Mouse (Mus musculus): ENCODE measurements around the gene Vmn1r202. TPM values are rescaled to one million over a fixed set of nuclear protein-coding genes. Genes with fewer than 3 reads are reported as not detected.
"Not testable (repeated sequence)": the region's sequence is repeated elsewhere in the genome, so short reads cannot be mapped to it uniquely, and the experiment has no call there.

Vmn1r202 gene
- total RNA-seq (2014; rRNA removed) (not detected in 2 replicates), polyA plus RNA-seq (2012; rRNA removed) (not detected in 2 replicates)

DNA sequence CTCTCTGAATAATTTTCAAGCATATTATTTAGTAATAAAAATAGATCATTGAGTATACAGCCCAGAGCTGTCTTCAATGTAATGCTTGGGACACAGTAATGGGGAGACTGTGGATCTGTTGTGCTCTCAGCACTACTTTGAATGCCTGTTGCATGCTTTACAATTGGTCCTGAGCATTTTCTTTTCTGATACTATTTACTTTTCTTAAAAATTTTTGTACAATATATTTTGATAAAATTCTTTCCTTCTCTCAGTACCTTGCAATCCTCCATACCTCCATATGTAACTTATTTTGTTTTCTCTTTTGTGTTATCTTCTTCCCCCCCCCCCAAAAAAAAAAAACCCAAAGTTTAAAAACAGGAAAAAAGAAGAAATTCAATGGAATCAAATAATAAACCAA lies at the start of gene Vmn1r202:
TSS of gene Vmn1r202 (minus strand) at position 101 of the 400 bp plus-strand sequence.
- no peaks in the 10 kb centered on the region for H3K4me1 ChIP-seq (ENCODE audit: control insufficient read depth, insufficient read depth, low read length)
- TF ChIP-seq CTCF (IDR thresholded peaks at IDR 0.05; ENCODE audit: low read depth, low read length): no peak
- H3K27ac ChIP-seq (replicated peaks; ENCODE audit: insufficient read depth, low read depth, low read length): no peak within 1 kb of the TSS
- H3K4me3 ChIP-seq (ENCODE audit: insufficient read depth, low read depth, low read length): no peak within 1 kb of the TSS
- H3K79me2 ChIP-seq (ENCODE audit: control insufficient read depth, insufficient read depth, low read length): no peaks in the 10 kb centered on the region
- H3K36me3 ChIP-seq (ENCODE audit: control insufficient read depth, insufficient read depth, low read length): no peaks in the 10 kb centered on the region
- no peak within 1 kb of the TSS for H3K9ac ChIP-seq (ENCODE audit: low read depth, low read length)
- DNase-seq (ENCODE audit: extremely low read depth, low read depth, low spot score): no peak
- no peaks in the 10 kb centered on the region for H3K27me3 ChIP-seq (ENCODE audit: control insufficient read depth, insufficient read depth, low read length)

DNA sequence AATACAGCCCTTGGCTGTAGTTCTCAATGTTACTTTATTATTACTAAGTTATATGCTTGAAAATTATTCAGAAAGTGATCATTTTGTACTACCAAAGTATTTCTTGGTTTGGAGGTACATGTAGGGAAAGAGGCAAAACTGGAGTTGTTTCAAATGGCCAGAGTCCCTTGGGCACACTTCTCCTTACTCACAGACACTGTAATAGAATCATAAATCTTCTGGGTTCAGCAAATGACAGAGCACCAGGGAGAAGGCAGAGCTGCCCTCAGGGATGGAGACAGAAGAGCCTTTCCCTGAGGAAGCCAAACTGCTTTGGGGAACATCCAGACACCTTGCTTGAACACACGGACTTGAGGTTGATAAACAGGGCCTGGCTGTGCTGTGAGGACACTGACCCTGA lies 47.7 kb upstream of the Vmn1r202 start, which contains the start of gene Vmn1r204:
TSS of gene Vmn1r204 (plus strand) at position 301 of the 400 bp plus-strand sequence.
- not testable (repeated sequence) for H3K4me3 ChIP-seq (ENCODE audit: insufficient read depth, low read depth, low read length); H3K9ac ChIP-seq (ENCODE audit: low read depth, low read length); H3K27me3 ChIP-seq (ENCODE audit: control insufficient read depth, insufficient read depth, low read length); H3K4me1 ChIP-seq (ENCODE audit: control insufficient read depth, insufficient read depth, low read length); H3K79me2 ChIP-seq (ENCODE audit: control insufficient read depth, insufficient read depth, low read length); H3K36me3 ChIP-seq (ENCODE audit: control insufficient read depth, insufficient read depth, low read length); DNase-seq (ENCODE audit: extremely low read depth, low read depth, low spot score); H3K27ac ChIP-seq (replicated peaks; ENCODE audit: insufficient read depth, low read depth, low read length)
- WGBS: 53% methylated on average over 1 of the region's 1 CpGs

DNA sequence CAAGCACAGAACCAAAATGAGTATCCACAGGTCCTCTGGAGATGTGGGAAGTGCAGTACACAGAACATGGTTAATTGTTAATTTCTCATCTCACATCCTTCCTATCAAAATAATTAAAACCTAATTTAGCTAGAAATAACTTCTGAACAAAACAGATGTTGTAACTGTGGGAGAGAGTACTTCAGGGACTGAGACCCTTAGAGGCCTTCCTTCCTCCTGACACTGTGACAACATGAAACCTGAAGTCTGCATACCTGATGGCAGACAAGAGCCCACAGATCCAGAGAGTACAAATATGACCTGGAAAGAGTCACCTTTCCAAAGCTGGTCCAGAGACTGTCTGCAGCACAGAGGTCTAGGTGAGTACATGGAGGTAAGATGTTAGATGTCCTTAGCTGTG lies 12.6 kb upstream of the Vmn1r202 start, which contains the start of gene Vmn1r203:
TSS of gene Vmn1r203 (plus strand) at position 301 of the 400 bp plus-strand sequence.
- no peak within 1 kb of the TSS for H3K27ac ChIP-seq (replicated peaks; ENCODE audit: insufficient read depth, low read depth, low read length)

GRCm38 (mm10) chr13:22502431-22502830 lies 2.8 kb downstream of the Vmn1r202 start:
- Histone ChIP-seq H3K27me3 (ENCODE audit: control insufficient read depth, insufficient read depth, low read length) (no peaks in the 10 kb centered on the region), H3K36me3 (ENCODE audit: control insufficient read depth, insufficient read depth, low read length) (no peaks in the 10 kb centered on the region), H3K79me2 (ENCODE audit: control insufficient read depth, insufficient read depth, low read length) (no peaks in the 10 kb centered on the region), H3K4me1 (ENCODE audit: control insufficient read depth, insufficient read depth, low read length) (no peaks in the 10 kb centered on the region), H3K4me3 (ENCODE audit: insufficient read depth, low read depth, low read length) (no peak overlapping the region), H3K9ac (ENCODE audit: low read depth, low read length) (no peak overlapping the region), H3K27ac (replicated peaks; ENCODE audit: insufficient read depth, low read depth, low read length) (no peak overlapping the region)
- DNase-seq (ENCODE audit: extremely low read depth, low read depth, low spot score): no peak
- TF ChIP-seq CTCF (IDR thresholded peaks at IDR 0.05; ENCODE audit: low read depth, low read length) (no peak), POLR2A (IDR thresholded peaks at IDR 0.05; ENCODE audit: extremely low read depth, insufficient read depth, low read length) (no peak)
- 68% methylated on average over 3 of the region's 3 CpGs for WGBS

More for the DNA sequence above, 12.6 kb upstream of the Vmn1r202 start, which contains the start of gene Vmn1r203:
- Histone ChIP-seq H3K79me2 (ENCODE audit: control insufficient read depth, insufficient read depth, low read length) (no peaks in the 10 kb centered on the region), H3K4me1 (ENCODE audit: control insufficient read depth, insufficient read depth, low read length) (no peaks in the 10 kb centered on the region), H3K27me3 (ENCODE audit: control insufficient read depth, insufficient read depth, low read length) (no peaks in the 10 kb centered on the region), H3K9ac (ENCODE audit: low read depth, low read length) (no peak within 1 kb of the TSS), H3K36me3 (ENCODE audit: control insufficient read depth, insufficient read depth, low read length) (no peaks in the 10 kb centered on the region), H3K4me3 (ENCODE audit: insufficient read depth, low read depth, low read length) (no peak within 1 kb of the TSS)
- DNase-seq (ENCODE audit: extremely low read depth, low read depth, low spot score): no peak
- TF ChIP-seq POLR2A (IDR thresholded peaks at IDR 0.05; ENCODE audit: extremely low read depth, insufficient read depth, low read length) (no peak), CTCF (IDR thresholded peaks at IDR 0.05; ENCODE audit: low read depth, low read length) (no peak)

GRCm38 (mm10) chr13:22471623-22472022 lies 33.6 kb downstream of the Vmn1r202 start, which contains the start of gene Vmn1r201:
Gene Vmn1r201, plus strand, starts transcription at chr13:22471923.
- Histone ChIP-seq H3K79me2 (ENCODE audit: control insufficient read depth, insufficient read depth, low read length) (no peaks in the 10 kb centered on the region), H3K9ac (ENCODE audit: low read depth, low read length) (no peak within 1 kb of the TSS), H3K36me3 (ENCODE audit: control insufficient read depth, insufficient read depth, low read length) (no peaks in the 10 kb centered on the region), H3K27me3 (ENCODE audit: control insufficient read depth, insufficient read depth, low read length) (no peaks in the 10 kb centered on the region), H3K27ac (replicated peaks; ENCODE audit: insufficient read depth, low read depth, low read length) (no peak within 1 kb of the TSS), H3K4me3 (ENCODE audit: insufficient read depth, low read depth, low read length) (no peak within 1 kb of the TSS), H3K4me1 (ENCODE audit: control insufficient read depth, insufficient read depth, low read length) (no peaks in the 10 kb centered on the region)
- TF ChIP-seq POLR2A (IDR thresholded peaks at IDR 0.05; ENCODE audit: extremely low read depth, insufficient read depth, low read length): no peak
- WGBS: 43% methylated on average over 1 of the region's 1 CpGs
- no peak for DNase-seq (ENCODE audit: extremely low read depth, low read depth, low spot score)

- TF ChIP-seq POLR2A (IDR thresholded peaks at IDR 0.05; ENCODE audit: extremely low read depth, insufficient read depth, low read length) (no peak), CTCF (IDR thresholded peaks at IDR 0.05; ENCODE audit: low read depth, low read length) (no peak)
- Histone ChIP-seq H3K79me2 (ENCODE audit: control insufficient read depth, insufficient read depth, low read length) (no peaks in the 10 kb centered on the region), H3K27ac (replicated peaks; ENCODE audit: insufficient read depth, low read depth, low read length) (no peak overlapping the region), H3K4me3 (ENCODE audit: insufficient read depth, low read depth, low read length) (no peak overlapping the region), H3K4me1 (ENCODE audit: control insufficient read depth, insufficient read depth, low read length) (no peaks in the 10 kb centered on the region), H3K27me3 (ENCODE audit: control insufficient read depth, insufficient read depth, low read length) (no peaks in the 10 kb centered on the region), H3K36me3 (ENCODE audit: control insufficient read depth, insufficient read depth, low read length) (no peaks in the 10 kb centered on the region), H3K9ac (ENCODE audit: low read depth, low read length) (no peak overlapping the region)
- DNase-seq (ENCODE audit: extremely low read depth, low read depth, low spot score): no peak
Observed at GRCm38 (mm10) chr13:22455145-22455544, 50.0 kb downstream of the Vmn1r202 start.

Other genes with a start within 250 kb of the Vmn1r202 start
- gene Vmn1r195, start 234.9 kb downstream of the Vmn1r202 start, total RNA-seq (2014; rRNA removed): not detected in 2 replicates
- not detected in 2 replicates for gene Vmn1r195, start 234.9 kb downstream of the Vmn1r202 start, polyA plus RNA-seq (2012; rRNA removed)
- gene Vmn1r196, start 215.5 kb downstream of the Vmn1r202 start, total RNA-seq (2014; rRNA removed): not detected in 2 replicates
- gene Vmn1r196, start 215.5 kb downstream of the Vmn1r202 start, polyA plus RNA-seq (2012; rRNA removed): not detected in 2 replicates
- gene Vmn1r197, start 180.8 kb downstream of the Vmn1r202 start, total RNA-seq (2014; rRNA removed): not detected in 2 replicates
- not detected in 2 replicates for gene Vmn1r197, start 180.8 kb downstream of the Vmn1r202 start, polyA plus RNA-seq (2012; rRNA removed)
- not detected in 2 replicates for gene Vmn1r198, start 155.0 kb downstream of the Vmn1r202 start, total RNA-seq (2014; rRNA removed)
- gene Vmn1r198, start 155.0 kb downstream of the Vmn1r202 start, polyA plus RNA-seq (2012; rRNA removed): not detected in 2 replicates
- gene Vmn1r199, start 125.6 kb downstream of the Vmn1r202 start, total RNA-seq (2014; rRNA removed): not detected in 2 replicates
- not detected in 2 replicates for gene Vmn1r199, start 125.6 kb downstream of the Vmn1r202 start, polyA plus RNA-seq (2012; rRNA removed)
- not detected in 2 replicates for gene Vmn1r200, start 115.0 kb downstream of the Vmn1r202 start, total RNA-seq (2014; rRNA removed)
- not detected in 2 replicates for gene Vmn1r200, start 115.0 kb downstream of the Vmn1r202 start, polyA plus RNA-seq (2012; rRNA removed)
- not detected in 2 replicates for gene Vmn1r201, start 33.5 kb downstream of the Vmn1r202 start, total RNA-seq (2014; rRNA removed)
- gene Vmn1r201, start 33.5 kb downstream of the Vmn1r202 start, polyA plus RNA-seq (2012; rRNA removed): not detected in 2 replicates
- gene Vmn1r203, start 12.7 kb upstream of the Vmn1r202 start, total RNA-seq (2014; rRNA removed): not detected in 2 replicates
- not detected in 2 replicates for gene Vmn1r203, start 12.7 kb upstream of the Vmn1r202 start, polyA plus RNA-seq (2012; rRNA removed)
- not detected in 2 replicates for gene Vmn1r204, start 47.8 kb upstream of the Vmn1r202 start, total RNA-seq (2014; rRNA removed)
- not detected in 2 replicates for gene Vmn1r204, start 47.8 kb upstream of the Vmn1r202 start, polyA plus RNA-seq (2012; rRNA removed)
- gene Vmn1r205, start 87.6 kb upstream of the Vmn1r202 start, total RNA-seq (2014; rRNA removed): not detected in 2 replicates
- not detected in 2 replicates for gene Vmn1r205, start 87.6 kb upstream of the Vmn1r202 start, polyA plus RNA-seq (2012; rRNA removed)
- not detected in 2 replicates for gene Vmn1r206, start 118.9 kb upstream of the Vmn1r202 start, total RNA-seq (2014; rRNA removed)
- not detected in 2 replicates for gene Vmn1r206, start 118.9 kb upstream of the Vmn1r202 start, polyA plus RNA-seq (2012; rRNA removed)
- not detected in 2 replicates for gene Vmn1r207-ps, start 224.2 kb upstream of the Vmn1r202 start, total RNA-seq (2014; rRNA removed)
- not detected in 2 replicates for gene Vmn1r207-ps, start 224.2 kb upstream of the Vmn1r202 start, polyA plus RNA-seq (2012; rRNA removed)